Mouse (Mus musculus) right cerebral cortex, adult 2 months (tissue): ENCODE results near the gene Plxna1.

Experiments
- DNase-seq, 2 experiments: peaks; one replicate each; pipeline ENCODE4 v3.0.0; 2021 to 2022; ENCODE audit warnings: low spot score in 2 of 2

Plxna1 gene

DNA sequence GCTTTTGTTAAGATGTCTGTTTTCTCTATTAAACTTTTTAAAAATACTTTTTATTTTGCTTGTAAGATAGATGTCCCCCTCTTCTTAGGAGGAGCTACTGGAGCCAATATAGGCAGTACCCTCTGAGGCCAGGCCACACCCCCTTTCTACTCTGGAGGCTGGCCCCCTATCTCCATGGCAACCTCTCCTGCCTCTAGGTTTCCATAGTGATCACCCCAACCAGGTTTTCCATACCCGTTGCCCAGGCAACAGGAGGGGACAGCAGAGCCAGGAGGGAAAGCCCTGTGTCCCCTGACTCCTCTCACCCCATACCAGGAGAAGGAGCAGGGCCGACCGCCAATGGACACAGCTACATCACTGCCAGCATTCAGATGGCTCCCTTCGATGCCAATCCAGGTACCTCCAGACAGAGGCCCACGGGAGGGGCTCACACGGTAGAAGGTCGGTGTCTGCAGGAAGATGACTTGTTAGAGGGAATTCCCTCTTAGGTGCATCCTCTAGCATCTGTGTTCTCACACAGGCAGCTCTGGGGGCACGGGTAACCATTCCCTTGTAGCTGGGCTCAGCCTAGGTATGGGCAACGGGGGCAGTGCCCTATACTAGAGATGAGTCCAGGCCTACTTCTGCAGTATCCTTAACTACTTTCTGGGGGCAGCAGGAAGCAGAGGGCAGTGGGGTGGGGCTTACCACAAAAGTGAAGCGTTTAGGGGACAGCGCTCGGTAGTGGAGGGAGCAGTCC lies 28.3 kb downstream of the Plxna1 start:
- DNase-seq: no peak

DNA sequence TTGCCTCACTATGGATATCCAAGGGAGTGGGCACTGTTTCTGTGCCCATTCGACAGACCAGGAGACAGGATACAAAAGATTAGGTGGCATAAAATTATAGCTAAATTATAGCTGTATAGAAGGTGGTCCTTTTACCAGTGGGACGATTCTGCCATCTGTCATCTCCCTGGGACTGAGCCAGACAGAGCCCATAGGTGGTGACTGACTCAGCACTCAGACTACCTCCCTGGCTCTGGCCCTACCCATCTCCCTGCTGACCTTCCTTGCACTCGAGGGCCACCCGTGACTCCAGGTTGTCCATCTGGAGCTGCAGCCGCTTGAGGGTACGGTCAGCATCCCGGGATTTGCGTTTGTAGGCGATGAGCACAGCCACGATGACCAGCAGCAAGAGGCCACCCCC lies 31.5 kb downstream of the Plxna1 start:
- DNase-seq: no peak

DNA sequence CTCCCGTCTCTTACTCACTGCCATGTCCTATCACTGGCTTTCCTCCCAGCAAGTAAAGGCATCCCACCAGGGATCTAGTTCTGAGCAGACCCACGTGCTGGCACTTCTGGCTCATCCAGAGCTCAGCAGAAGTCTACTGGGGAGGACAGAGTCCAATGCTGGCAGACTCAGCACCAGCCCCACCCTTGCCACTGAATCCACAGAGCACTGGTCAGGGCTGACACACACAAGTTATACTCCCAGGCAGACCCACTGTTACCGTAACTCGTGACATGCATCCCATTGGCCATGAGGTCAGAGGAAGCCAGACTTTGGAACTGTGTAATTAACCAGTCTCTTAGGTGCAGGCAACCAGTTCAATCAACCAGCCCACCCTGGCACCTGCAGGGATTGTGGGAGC lies 33.8 kb downstream of the Plxna1 start:
- no peak for DNase-seq

DNA sequence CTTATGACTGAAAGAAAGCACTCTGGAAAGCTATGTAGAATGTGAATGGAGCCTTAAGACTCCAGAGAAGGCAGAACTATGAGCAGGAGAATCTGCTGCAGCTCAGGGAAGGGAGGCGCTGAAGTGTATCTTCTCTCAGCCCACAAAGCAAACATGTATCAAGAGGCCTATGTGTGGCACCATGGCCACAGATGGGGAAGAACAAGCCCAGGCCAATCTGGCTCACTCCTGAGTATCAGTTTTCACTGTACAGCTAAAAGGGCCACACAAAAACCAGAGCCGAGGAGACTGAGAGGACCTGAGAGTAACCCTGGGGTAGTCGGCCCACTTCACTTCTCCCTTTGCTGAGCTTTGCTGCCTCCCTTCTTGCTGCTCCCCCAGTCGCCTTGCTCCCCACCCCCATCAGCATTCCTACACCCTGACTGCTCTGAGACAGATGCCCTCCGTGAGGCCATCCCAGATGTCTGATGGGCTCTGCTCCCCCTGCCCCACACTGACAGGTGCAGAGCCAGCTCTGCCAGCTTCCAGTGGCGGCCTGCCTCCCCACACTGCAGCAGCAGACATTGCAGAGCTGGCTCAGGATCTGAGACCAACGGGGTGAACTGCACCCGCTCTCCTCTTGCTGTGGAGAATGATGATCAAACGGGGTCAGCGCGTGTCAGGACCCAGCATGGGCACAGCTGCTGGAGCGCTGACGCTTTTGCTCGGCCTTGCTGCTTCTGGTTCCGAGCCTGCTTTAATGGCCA lies 34.5 kb downstream of the Plxna1 start:
- DNase-seq: no peak

DNA sequence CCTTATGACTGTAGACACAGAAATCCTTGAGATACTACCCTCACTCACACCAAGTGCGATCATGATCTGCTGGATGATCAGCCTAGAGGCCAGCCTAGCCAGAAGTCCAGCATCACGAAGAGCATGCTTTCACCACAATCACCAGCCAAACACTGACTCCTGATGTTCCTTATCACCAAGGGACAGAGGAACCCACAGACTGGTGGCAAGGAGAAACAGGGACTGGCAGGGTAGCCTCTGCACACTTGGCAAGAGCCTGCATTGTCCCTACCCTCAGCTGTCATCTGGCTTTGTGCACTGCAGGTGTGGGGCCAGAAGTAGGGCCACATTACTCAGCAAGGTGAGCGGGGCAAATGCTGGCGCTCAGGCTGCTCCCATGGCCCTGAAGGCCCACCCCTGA lies 37.6 kb downstream of the Plxna1 start:
- no peak for DNase-seq

DNA sequence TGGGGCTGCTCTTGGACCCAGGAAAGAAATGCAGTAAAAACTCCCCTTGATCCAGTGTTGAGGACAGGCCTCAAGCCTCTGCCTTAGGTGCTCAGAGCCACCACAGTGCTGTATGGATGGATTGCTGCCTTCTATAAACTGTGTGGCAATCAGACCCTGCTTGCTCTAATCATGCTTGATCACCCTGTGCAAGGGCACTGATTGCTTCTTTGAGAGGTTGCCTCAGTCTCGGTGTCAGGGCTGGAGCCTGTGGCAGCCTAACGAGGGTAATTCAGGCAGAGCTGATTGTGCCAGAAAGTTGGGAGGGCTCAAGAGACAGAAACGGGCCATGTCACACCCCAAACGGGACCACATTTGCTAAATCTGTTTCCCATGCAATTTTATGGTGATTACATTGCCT lies 47.2 kb downstream of the Plxna1 start:
- DNase-seq: no peak

DNA sequence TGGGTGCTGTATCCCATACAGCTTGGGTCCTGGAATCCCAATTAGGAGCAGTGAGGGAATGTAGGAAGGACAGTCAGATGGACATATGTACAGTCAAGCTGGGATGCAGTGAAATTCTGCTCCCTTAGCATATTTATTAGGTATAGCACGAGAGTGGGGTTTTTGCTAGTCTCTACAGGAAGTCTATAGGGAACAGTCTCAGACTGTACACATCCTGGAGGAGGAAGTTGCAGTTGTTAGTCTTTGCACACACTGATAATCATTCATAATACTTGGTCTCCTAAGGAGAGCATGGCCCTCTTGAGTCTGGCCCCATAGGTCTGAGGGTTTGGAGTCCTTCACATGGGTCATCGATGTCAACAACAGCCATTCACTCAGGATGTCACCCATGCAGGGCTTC lies 50.9 kb downstream of the Plxna1 start:
- DNase-seq: no peak

DNA sequence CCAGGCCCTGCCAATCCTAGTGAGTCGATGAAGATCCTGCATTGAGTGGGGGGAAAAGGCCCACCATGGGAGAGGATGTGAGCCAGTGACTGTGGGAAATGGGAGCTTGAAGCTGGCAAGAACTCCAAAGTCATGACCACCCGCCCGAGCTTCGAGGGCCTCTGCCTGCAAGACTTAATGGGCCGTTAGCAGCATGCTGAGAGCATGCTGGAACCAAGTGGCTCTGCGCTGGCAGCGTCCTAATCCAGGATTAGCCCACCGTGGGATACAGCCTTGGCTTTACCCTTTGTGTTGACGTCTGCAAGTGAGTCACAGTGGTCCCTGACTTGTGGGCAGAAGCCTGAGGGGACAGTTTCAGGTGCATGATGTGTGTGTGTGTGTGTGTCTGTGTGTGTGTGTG lies 52.2 kb downstream of the Plxna1 start:
- DNase-seq: no peak

DNA sequence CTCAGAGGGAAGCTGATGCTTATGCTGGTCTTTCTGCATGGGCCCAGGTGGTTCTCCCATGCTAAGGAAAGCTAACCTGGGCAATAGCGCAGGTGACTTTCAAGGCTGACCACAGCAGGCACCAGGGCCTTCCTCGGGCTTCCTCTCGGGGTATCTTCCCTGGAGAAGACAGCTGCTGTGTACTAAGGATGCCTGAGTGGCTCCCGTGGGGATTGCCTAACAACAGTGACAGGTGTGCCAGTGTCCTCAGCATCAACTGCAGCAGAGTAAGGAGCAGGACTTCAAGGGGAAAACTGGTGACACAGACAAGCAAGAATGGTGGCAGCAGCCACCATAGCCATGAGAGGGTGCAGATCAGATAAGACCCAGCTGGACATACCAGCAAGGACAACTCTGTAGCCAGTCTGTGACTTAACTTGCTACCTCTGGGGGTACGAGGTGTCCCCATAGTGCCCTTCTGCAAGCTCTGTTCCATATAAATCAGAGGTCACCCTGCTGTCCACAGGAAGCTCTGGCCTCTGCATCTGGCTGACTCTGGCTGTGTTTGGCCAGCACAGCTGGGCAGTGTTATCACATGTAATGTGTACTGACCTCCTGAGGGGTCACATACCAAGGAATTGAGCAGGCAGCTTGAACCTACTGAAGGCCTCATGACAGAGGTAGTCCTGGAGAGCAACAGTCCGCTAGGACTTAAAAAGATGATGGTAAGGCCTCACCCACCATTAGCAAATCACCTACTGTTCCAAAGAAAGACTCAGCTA lies 54.0 kb downstream of the Plxna1 start:
- no peak for DNase-seq

DNA sequence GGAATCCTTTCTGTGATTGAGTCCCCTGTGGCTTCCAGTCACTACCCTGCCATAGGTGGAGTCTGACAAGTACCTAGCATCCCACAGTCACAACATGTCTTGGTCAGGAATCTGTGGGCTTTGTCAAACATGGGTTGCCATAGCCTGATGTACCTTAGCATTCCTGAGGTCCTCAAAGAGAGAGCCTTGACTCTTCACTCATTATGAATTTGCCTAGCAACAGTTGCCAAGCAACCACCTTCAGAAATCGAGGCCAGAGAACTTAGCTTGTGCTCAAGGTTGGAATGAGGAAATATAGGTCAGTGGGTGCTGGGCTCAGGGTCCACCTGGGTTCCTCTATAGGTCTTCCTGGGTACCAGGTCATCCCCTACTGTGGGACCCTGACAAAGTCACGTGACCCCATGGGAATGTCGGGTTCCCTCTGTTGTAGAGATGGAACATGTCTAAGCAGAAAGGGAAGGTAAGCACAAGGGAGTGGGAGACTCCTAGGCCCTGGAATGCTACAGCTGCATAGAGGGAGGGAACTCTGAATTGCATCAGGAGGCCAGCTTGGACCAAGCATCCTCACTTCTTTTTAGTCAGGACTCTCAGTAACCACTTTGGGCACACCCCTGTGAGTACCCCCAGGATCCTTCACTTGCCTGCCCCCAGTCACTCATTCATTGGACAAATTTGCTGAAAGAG lies 57.9 kb downstream of the Plxna1 start:
- DNase-seq: peak; percentile 43 to 71

DNA sequence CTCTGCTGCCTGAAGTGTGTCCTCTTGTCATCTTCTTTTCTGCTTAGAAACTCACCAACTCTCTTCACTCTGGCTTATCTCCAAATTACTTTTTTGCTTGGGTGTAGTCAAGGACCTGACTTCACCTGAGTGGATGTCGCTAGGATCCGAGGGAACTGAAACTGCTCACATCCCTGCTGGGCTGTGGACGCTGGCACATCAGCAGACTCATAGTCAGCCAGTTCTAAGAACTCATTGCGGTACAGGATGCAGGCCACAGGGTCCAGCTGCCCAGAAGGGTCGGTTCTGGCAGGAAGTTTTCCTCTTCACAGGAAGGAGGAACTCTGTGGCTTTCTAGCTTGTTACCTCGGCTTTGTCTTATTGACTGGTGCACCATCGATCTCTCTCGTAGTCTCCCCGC lies 62.6 kb downstream of the Plxna1 start:
- no peak for DNase-seq

DNA sequence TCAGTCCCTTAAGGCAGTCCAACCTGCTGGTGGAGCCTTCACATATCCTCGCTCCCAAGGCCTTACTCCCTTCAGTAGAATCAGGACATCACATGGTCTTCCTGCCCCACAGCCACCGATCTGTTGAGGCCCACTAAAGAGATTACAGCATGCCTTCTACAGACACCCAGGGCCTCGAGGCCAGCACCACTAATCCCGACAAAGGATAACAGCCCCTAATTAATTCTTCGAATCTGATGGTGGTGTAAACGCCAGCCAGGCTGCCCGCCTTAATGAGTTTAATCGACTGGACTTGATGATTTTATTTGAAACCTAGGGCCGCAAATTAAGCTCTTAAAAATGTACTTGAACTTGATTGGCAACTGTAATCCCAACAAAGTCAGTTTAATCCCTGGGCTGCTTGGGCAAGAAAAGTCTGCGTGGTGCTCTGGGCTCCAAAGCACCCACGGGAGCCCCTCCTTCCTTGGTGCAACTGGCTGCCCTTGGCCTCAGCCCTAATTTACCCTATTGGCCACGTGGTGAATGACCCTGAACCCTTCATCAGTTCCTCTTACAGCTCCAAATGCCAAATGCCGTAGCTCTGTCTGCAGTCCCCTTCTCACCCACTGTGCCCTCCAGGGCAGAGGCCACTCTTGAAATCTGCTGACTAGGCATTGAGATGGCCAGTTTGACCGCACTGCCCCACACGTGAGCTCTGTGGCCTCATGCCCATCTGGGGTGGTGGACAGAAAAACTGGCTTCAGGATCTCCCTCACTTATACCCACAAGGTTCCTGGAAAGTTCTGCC lies 65.3 kb downstream of the Plxna1 start:
- DNase-seq: no peak

DNA sequence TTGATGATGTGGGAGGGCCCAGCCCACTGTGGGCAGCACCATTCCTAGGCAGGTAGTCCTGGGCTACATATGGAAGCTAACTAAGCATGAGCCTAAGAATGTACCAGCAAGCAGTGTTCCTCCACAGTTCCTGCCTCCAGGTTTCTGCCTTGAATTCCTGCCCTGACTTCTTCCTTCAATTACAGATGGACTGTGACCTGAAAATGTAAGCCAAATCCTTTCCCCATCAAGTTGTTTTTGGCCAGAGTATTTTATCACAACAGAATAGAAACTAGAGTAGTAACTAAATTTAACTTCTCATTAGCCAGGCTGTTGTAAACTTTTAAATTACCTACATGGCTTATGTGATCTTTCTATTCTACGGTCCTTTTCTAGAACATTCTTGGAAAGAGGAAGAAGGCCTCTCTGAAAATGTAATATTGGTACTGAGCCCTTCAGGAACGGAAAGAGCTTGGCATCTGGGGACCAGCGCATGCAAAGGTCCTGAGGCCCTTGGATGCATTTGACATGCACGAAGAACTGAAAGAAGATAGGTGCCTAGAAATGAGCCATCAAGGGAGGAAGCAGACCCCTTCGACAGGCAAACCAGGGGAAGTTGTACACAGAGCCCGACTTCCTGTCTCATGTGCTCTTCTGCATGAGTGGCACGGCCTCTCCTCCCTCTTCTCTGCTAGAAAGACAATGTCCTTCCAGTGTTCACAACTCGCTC lies 66.3 kb downstream of the Plxna1 start:
- no peak for DNase-seq

DNA sequence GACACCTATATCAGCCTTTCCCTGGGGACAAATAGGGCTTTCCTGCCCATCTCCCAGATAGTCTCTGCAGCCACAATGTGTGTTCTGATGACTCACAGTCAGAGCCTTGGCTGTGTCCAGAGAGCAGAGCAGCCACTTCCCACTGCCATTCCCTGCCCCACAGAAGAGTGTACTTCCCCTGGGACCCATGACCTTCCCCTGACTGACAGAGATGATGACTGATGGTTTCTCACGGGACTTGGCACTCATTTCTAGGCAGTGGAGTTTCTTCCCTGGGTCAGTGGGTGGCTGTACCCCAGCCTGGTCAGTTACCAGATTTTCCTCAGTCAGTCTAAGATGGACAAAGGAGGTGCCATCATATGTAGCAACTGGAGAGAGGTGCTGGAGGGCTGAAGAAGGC lies 67.8 kb downstream of the Plxna1 start:
- DNase-seq: no peak

DNA sequence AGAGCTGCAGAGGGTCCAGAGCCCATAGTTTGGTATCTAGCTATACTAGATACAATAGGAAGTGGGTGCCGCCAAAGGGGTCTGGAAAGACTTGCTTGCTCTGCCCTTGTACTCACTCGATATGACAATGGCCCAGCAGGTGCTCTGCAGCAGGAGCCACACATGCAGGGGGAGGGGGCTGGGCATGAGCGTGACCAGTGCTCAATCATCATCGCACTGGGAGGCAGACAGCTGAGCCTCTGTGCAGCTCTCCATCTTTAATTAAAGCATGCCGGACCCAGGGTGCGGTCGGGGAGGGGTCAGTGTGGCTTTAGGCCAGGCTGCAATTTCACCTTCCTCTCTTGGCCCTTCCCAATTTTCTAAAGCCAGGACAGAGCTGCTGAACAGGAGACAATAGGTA lies 70.9 kb downstream of the Plxna1 start:
- no peak for DNase-seq

DNA sequence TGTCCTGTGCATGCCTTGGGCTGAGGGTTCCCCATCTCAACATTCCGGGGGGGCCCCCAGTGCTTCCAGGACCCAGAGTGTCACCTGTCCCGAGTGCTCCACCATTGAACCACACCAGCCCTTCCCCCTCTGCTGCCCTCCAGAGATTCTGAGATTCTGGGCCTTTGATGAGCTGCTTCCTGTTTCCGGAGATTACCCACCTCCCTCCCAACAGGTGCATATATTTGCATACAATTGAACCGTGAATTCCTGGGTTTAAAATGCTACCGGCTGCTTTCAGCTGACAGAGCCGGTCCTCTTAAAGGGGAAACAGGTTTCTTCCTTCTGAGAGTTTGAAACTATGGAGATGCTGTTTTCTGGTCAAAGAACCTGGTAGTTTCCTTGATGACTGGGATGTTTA lies 74.3 kb downstream of the Plxna1 start:
- DNase-seq: no peak

DNA sequence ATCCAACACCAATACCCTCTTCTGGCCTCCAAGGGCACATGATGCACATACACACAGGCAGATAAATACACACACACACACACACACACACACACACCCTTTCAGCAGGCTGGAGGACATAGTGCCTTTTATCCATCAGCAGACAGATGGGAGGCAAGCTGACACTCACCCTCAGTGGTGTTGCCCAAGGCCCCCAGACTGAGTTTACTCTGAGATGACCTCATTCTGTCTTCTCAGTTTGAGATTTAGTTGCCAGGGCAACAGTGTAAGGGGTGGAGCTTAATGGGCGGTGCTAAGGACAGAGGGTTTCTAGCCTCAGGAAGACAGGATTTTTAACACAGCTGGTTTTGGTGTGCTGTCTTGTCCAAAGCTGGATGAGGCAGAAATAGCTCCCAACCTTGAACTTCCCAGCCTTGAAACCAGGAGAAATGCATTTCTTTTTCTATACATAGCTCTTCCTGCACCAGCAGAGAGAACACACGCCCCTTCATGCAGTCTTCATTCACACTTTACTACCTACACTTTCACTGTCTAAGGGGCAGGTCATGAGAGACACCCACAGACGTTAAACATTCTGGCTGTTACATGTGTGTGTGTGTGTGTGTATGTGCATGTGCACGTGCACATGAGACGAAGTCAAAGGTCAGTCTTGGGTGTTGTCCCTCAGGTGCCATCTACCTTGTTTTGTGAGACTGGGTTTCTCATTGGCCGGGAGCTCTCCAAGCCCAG lies 75.6 kb downstream of the Plxna1 start:
- DNase-seq: no peak

DNA sequence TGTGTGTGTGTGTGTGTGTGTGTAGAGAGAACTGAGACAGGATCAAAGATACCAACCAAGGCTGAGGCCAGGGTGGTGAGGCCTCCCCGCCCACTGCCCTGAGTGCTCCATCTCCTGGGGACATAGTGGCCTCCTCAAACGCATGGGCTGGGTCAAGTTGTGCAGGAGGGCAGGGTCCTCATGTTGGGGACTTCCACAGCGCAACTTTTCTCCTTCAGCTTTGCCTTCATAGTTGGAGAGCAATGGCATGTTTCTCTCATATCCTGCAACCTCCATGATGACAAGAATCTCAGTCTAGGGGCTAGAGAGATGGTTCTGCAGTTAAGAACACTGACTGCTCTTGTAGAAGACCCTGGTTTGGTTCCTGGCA lies 76.1 kb downstream of the Plxna1 start:
- no peak for DNase-seq

DNA sequence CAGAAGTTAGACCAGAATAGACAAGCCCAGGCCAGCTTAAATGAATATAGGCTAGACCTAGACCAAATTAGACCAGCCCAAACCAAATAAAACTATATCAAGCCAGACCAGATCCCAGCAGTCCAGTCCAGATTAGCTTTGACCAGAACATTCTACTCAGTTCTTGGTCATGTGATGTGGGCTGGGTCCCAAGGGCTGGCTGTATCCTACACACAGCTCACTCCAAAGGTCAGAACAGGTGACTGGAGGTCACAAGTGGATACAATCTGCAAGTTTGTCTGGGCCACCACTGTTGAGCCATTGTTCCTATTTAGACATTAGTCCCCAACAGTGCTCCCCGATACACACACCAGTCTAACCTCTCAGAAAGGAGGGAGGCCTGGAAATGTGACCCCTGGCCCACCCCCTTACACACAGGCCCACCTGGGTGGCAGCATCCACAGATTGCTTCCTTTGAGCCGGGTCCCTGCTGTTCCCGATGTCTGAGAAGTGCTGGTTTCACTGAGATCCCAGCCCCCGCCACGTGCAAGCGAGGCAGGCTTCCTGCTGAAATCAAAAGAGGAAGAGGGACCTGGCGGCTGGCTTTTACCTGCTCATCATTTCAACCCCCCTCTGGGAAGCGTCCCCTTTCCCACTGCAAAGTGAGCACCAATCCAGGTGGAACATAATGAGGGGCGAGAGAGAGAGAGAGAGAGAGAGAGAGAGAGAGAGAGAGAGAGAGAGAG lies 76.7 kb downstream of the Plxna1 start:
- DNase-seq: no peak

DNA sequence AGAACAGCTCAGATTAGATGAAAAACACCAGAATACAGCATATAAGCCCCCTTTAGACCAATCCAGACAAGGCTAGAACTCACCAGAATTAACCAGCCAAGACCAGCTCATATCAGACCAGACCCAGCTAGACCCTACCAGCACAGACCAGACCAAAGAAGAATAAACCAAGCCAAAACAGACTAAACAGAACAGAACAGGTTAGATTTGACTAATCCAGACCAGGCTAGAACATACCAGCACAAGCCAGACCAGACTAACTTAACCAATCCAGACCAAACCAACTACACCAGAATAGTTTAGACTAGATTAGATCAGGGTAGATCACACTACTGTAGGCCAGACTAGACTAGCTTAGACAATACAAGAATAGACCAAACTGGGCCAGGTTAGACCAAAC lies 77.3 kb downstream of the Plxna1 start:
- DNase-seq: no peak
